Mouse (Mus musculus) activated CD4-positive, CD25-positive, alpha-beta regulatory T cell, adult 4 months (primary cell): Measurements from ENCODE around the gene Cse1l. TPM values are rescaled to one million over a fixed set of nuclear protein-coding genes. Genes with fewer than 3 reads are reported as not detected.

Experiments used
- ATAC-seq: one replicate; pipeline ENCODE4 v1.8.0; 2017
- polyA plus RNA-seq, 2 experiments: library from polyadenylated mRNA; unstranded; fragments of 100-300 nt; shearing (Covaris generic); gene quantifications; one replicate each; pipeline ENCODE4 v1.2.1; 2017

Gene Cse1l
- 10 to 100 TPM; 59.7 to 65.0 TPM for polyA plus RNA-seq

DNA sequence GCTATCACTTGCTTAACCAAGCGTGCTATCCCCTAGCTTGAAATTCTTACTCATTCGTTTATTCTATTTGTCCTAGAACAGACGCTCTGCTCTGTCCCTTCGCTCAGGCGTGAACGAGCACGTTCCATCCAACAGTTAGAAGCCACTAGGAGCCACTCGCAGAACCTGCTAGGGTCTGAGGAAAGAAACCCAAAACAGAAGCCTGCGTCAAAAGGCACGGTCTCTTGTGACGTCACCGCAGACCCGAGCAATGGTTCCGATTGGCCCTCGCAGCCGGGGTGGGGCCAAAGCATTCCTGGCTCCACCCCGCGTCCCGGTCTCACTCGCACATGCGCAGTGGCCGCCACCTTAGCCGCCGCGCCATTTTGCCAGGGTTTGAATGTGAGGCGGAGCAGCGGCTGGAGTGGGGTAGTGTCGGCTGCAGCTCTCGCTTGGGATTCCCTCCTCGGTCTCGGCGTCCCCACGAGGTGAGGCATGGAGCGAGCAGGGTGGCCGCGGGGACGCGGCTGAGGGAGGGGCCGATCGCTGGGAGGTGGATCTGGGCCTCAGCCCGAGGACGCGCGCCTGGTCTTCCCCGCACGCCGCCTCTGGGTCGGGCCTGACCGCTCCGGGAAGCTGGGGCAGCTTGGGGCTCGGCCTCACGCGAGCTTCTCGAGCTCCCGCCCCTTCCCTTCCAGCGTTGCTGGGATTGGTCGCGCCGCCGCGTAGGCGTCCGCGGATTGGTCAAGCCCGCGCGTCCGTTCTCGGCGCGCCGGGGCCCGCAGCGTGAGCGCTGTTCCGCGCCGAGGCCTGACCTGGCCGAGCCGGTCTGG, at the start of gene Cse1l:
Cse1l (plus strand) TSS at position 330 of the 812 bp plus-strand sequence.
- ATAC-seq: peak; percentile 93

DNA sequence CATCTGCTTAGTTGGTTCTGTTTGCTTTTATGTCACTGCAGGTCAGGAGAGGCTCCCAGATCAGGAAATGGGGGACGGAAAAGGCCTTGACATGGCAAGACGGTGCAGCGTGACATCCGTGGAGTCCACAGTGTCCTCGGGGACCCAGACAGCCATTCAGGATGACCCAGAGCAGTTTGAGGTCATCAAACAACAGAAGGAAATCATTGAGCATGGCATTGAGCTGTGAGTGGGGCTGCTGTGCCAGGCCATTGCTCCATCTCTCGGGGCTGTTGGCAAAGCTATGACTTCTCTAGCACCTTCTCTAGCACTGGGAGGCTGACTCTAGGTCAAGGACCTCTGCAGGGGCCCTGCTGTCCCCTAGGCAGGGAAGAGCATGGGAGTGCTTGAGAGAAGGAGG, 49.5 kb upstream of the Cse1l start:
- ATAC-seq: no peak

DNA sequence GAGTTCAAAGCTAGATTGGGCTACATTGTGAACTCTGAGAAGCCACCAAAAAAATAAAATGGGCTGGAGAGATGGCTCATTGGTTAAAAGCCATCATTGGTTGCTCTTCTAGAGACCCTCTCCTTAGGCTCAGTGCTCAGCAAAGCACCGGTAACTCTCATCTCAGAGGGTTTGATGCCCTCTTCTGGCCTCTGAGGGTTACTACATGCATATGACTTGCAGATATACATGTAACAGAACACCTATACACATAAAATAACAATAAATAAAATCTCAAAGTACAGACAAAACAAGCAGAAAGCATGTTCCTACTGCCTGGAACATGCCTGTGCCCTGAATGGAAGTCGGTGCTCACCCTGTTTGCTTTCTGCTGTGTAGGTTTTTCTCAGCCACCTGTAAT, 48.7 kb upstream of the Cse1l start:
- ATAC-seq: no peak

- ATAC-seq: no peak
These were observed 46.6 kb upstream of the Cse1l start for GRCm38 (mm10) chr2:166859214-166859613.

- no peak for ATAC-seq
These were observed 43.3 kb upstream of the Cse1l start for GRCm38 (mm10) chr2:166862505-166862904.

DNA sequence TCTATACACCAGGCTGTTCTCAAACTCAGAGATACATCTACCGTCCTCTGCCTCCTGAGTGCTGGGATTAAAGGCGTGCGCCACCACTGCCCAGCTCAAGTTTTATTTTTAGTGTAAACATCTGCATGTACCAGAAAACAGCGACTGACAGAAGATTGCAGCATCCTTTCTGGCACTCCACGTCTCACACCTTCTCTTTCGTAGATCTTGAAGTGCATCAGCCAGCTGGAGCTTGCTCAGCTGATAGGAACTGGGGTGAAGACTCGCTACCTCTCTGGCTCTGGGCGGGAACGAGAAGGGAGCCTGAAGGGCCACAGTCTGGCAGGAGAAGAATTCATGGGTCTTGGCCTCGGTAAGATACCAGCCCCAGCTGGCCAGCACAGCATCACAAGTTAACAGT, 40.4 kb upstream of the Cse1l start:
- ATAC-seq: no peak

- ATAC-seq: no peak
These were observed 35.5 kb upstream of the Cse1l start for GRCm38 (mm10) chr2:166870271-166870865.

DNA sequence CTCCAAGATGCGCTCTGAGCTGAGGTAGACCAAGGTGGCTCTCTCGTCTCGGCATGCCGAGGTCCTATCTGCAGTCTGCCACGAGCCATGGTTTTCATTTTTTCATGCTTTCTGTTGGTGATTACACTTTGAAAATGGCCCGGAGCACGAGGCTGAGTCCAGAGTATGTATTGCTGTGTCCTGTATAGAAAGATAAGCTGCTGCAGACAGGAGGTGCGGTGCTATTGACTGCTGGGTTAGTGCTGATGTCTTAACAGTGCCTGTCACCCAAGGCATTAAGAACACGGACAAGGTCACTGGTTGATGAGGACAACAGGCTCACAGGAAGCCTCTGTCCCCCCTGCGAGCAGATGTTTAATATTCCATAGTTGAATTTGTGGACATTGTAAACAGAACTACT, 34.9 kb upstream of the Cse1l start:
- ATAC-seq: no peak

DNA sequence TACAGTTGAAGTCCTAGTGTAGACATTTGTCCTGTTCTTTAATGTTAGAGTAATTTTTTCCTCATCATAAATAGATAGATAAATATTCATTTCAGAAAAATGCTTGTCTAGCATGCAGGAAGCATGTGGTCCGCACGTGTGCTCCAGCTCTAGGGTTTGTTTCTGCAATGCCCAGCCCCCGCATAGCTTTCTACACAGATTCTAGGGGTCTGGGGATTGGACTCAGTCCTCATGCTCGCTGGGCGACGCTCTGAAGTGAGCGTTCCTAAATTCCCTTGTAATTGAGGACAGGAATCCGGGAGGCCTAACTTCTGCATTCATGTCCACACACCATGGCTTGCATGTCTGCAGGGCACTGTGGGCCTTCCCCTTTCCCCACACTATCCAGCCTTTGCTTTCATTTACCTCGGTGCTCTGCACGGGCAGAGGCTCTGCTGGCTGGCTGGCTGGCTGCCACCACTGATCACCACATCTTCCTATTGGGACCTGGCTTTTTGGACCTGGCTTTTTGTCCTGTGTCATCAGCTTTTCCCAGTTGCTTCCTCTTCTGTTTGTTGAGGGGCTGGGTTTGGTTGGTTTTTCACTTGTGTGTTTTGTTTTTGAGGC, 31.1 kb upstream of the Cse1l start:
- no peak for ATAC-seq

GRCm38 (mm10) chr2:166875561-166875960, 30.3 kb upstream of the Cse1l start:
- ATAC-seq: no peak

DNA sequence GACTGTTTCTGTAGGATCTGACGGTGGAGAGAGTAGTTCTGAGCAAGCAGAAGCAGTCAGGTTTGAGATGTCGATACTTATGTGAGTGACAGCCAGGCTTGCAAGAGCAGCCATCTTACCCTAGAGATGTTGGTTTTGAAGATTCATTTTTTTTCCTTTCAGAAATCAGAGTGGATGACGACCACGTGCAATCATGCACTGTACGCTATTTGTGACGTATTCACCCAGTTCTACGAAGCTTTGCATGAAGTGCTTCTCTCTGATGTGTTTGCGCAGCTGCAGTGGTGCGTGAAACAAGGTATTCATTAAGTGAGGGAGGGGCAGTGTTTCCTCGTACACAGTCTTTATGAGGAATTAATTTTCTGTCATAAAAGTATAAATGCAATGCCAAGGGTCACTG, 29.5 kb upstream of the Cse1l start:
- ATAC-seq: no peak

- no peak for ATAC-seq
These were observed 20.8 kb upstream of the Cse1l start for GRCm38 (mm10) chr2:166885066-166885465.

DNA sequence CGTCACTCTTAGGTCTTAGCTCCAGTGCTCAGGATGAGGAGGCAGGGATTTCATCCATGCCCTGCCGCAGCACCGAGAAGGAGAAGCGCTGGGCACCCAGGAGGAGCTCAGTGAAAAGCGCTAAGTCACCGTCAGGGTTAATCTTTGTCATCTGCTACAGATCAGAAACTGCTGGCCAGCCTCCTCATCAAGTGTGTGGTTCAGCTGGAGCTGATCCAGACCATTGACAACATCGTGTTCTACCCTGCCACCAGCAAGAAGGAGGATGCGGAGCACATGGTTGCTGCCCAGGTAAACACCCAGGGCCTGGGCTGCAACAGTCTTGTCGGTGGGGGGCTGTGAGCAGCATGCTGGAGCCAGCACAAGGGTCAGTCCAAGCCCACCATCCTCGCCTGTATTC, 20.2 kb upstream of the Cse1l start:
- no peak for ATAC-seq

DNA sequence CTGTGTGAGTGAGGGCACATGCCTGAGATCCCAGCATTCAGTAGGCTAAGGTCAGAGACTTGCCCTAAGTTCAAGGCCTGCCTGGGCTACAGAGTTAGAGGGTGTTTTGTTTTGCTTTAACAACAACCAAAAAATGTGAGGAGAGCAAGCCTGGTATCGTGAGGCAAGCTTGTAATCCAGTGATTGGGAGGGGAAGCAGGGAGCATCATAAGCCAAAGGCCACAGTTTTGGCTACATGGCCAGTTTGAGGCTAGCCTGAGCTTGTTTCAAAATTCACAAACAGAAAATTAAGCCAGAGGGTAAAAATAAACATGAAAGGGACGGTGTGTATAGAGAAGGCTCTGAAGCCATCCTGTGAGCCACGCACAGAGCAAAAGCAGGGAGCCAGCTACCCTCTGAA, 19.6 kb upstream of the Cse1l start:
- no peak for ATAC-seq

- no peak for ATAC-seq
These were observed 18.0 kb upstream of the Cse1l start for GRCm38 (mm10) chr2:166887816-166888215.

DNA sequence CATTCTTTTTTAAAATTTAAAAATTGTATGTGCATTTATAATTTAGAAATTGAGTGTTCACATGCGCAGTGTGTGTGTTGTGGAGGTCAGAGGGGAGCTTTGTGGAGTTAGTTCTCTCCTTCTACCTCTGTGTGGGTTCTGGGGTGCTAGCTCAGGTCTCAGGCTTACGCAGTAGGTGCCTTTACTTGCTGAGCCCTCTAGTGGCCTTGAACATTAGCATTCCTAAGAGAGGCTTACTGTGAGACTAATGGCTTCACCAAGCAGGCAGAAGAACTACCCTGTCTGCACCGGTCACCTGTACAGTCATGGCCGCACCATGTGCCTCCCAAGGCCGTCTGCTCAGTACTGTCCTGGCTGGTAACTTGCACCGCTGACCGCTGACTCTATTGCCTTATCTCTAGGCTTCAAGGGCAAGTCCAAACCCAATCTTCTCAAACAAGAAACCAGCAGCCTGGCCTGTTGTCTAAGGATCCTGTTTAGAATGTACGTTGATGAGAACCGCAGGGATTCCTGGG, 14.4 kb upstream of the Cse1l start:
- no peak for ATAC-seq

GRCm38 (mm10) chr2:166892158-166892680, 13.6 kb upstream of the Cse1l start:
- no peak for ATAC-seq

- no peak for ATAC-seq
These were observed 12.8 kb upstream of the Cse1l start for GRCm38 (mm10) chr2:166893036-166893435.

DNA sequence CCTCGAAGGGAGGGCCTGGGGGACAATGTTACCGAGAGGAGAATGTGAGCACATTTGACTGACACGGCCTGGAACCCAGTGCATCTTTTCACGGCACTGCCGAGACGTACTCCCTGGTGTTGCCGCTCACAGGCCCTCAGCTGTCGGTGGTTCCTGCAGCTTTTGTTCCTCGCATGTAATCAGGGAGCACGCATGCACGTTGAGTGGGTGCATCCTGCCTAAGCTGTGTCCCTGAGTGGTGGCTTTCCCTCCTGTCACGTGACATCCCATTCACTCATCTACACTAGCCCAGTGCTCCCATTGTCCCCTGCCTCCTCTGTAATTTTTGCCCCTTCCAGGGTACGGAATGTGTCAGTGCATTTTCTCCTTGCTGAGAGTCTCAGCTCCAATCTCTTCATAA, 9.5 kb upstream of the Cse1l start:
- ATAC-seq: no peak

GRCm38 (mm10) chr2:166896974-166897373, 8.9 kb upstream of the Cse1l start:
- no peak for ATAC-seq

GRCm38 (mm10) chr2:166899161-166899560, 6.7 kb upstream of the Cse1l start:
- ATAC-seq: no peak

DNA sequence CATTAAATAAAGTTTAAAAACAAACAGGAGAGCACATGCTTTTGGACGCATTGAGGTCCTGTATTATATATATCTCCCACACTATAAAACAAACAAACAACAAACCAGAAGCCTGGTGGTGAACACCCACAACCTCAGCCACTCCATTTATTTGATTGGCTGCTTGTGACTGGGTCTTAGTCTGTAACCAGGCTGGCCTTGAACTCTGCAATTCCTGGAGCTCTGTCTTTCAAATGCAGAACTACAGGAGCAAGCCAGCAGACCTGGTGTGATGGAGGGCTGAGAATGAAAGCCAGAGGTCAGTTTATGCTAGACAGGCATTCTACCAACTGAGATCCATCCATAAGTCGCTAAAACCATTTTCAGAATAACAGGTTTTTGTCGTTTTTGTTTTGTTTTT, 6.1 kb upstream of the Cse1l start:
- no peak for ATAC-seq

DNA sequence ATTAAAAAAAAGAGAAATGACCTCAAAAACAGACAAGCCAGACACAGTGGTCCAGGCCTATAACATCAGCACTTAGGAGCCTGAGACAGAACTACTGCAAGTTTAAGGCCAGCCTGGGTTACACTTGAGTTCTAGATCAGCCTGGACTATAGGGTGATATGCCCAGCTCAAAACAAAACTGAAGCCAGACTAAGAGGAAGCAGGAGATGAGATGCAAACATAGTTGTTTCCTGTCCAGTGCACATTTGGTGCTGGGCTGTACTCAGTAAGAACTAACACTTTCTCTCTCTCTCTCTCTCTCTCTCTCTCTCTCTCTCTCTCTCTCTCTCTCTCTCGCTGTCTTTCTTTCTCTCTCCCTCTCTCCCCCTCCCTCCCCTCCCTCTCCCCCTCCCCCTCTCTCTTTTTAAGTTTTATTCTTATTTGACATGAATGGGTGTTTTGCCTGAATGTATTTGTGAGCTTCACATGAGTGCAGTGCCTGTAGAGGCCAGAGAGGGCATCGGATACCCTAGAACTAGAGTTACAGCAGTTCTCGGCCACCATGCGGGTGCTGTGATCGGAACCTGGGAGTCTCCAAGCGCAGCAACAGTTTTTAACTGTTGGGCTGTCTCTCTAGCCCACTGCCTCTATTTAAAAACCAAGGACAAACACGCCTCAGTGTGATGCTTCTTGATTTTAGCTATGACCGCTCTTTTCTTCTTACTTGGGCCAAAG, 4.9 kb upstream of the Cse1l start:
- no peak for ATAC-seq
